Mouse (Mus musculus) G1E (cell line): Measurements from ENCODE around the gene Rarg. TPM values are rescaled to one million over a fixed set of nuclear protein-coding genes. Genes with fewer than 3 reads are reported as not detected.

Source experiments
- ATAC-seq: 2 replicates; pipeline ENCODE4 v1.8.0; 2016; ENCODE audit warnings: mild to moderate bottlenecking; ENCODE audit not compliant: insufficient number of reproducible peaks, poor library complexity, low FRiP score, severe bottlenecking; ENCODE audit errors: extremely low read depth
- DNase-seq: peaks from one replicate; pipeline ENCODE4 v3.0.0; 2012; ENCODE audit warnings: low spot score
- H3K27me3 ChIP-seq: 2 replicates; pipeline ENCODE4 v1.6.1; 2012; ENCODE audit warnings: mild to moderate bottlenecking, low read length, inconsistent platforms; ENCODE audit not compliant: insufficient read depth
- H3K36me3 ChIP-seq: replicated peaks from 2 replicates; pipeline ENCODE3; 2012; ENCODE audit warnings: mild to moderate bottlenecking, inconsistent platforms
- H3K4me1 ChIP-seq: 2 replicates; pipeline ENCODE4 v1.6.1; 2012; ENCODE audit warnings: low read depth, low read length, inconsistent platforms, mixed read lengths; ENCODE audit not compliant: insufficient read depth
- H3K4me3 ChIP-seq: 2 replicates; pipeline ENCODE4 v1.5.1; 2012; ENCODE audit warnings: low read depth, mild to moderate bottlenecking, inconsistent platforms, low read length, moderate library complexity, mixed read lengths
- H3K9me3 ChIP-seq: replicated peaks from 2 replicates; pipeline ENCODE4 v1.6.1; 2012; ENCODE audit warnings: inconsistent platforms
- CTCF ChIP-seq: IDR thresholded peaks from 2 replicates; pipeline ENCODE4 v1.5.1; 2012; ENCODE audit warnings: low read depth, low read length, inconsistent platforms, mixed read lengths
- GATA1 ChIP-seq: IDR thresholded peaks from 2 replicates; pipeline ENCODE4 v1.6.1; 2012; ENCODE audit warnings: borderline replicate concordance, low read length, inconsistent platforms, mixed read lengths
- GATA2 ChIP-seq: IDR thresholded peaks from 2 replicates; pipeline ENCODE4 v1.6.1; 2012; ENCODE audit warnings: low read depth, low read length, inconsistent platforms, borderline replicate concordance
- POLR2AphosphoS5 ChIP-seq: IDR thresholded peaks from 2 replicates; pipeline ENCODE4 v1.6.1; 2012; ENCODE audit warnings: low read depth, low read length, inconsistent platforms; ENCODE audit not compliant: insufficient replicate concordance
- TAL1 ChIP-seq: conservative IDR thresholded peaks from 2 replicates; pipeline ENCODE4 v1.6.1; 2012; ENCODE audit warnings: low read depth, low read length, inconsistent platforms, mixed read lengths
- polyA plus RNA-seq: library from polyadenylated mRNA; stranded (reverse); fragments of >175 nt; gene quantifications from 2 replicates; pipeline ENCODE4 v1.2.3, GENCODE M21; 2012
- total RNA-seq, 2 experiments: library from RNA; stranded (forward) in 1 of 2; stranded (reverse) in 1 of 2; fragments of 200-1000 nt in 1 of 2; fragments of >200 nt in 1 of 2; fragmentation: Nextera tagmentation in 1 of 2; gene quantifications; 2 replicates each; pipeline ENCODE4 v1.2.3; 2014 to 2017

Rarg gene
- total and polyA plus RNA-seq, 3 experiments: 1.9 to 3.4 (median 2.2) TPM

DNA sequence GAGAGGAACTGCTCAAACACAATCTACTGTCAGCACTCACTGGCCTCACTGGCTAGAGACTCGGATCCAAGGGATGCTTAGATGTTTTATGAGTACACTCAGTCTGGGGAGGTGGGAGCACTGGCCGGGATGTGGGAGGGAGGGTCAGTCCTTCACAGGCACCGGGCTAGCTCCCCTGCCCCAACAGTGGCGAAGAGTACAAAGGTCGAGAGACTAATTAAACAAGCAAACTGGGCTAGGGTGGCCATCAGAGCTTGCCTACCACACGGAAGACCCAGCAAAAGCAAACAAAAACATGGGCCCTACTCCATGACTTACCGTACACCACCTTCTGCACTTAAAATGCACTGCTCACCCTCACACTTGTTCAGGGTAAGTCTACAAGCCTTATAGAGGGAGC, 65.6 kb downstream of the Rarg start:
- Histone ChIP-seq H3K4me3 (no peak overlapping the region), H3K27me3 (peaks cover 19% of the 10 kb centered on the region), H3K36me3 (peaks cover 2% of the 10 kb centered on the region), H3K4me1 (peaks cover 47% of the 10 kb centered on the region), H3K9me3 (no peaks in the 10 kb centered on the region)
- no peak for TF ChIP-seq CTCF
- no peak for TF ChIP-seq TAL1
- no peak for TF ChIP-seq POLR2AphosphoS5
- no peak for TF ChIP-seq GATA2
- TF ChIP-seq GATA1: no peak
- DNase-seq (no peak), ATAC-seq (no peak)

DNA sequence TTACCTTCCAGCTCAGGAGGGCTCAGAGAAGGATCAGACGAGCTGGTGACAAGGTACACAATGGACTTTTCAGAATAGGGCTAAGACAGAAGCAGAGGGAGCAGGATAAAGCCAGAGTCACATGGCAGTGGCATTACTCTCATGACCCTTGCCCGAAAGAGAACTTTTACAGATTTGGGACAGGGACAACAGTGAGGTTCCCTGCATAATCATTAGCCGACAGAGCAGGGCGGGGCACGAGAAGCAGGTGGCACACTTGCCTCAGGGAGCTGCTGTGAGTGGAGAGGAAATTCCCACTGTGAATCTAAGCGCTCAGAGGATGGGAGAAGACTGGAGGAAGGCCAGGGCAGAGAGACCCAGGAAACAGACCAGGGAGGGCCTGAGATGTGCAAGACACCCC, 68.4 kb downstream of the Rarg start:
- H3K4me1 ChIP-seq: peaks cover 27% of the 10 kb centered on the region
- no peaks in the 10 kb centered on the region for H3K36me3 ChIP-seq
- no peak for TF ChIP-seq GATA2
- TF ChIP-seq GATA1: no peak
- TF ChIP-seq TAL1: no peak
- TF ChIP-seq POLR2AphosphoS5: no peak
- TF ChIP-seq CTCF: no peak
- ATAC-seq (no peak), DNase-seq (no peak)
- H3K9me3 ChIP-seq: no peaks in the 10 kb centered on the region
- no peak overlapping the region for H3K4me3 ChIP-seq
- peaks cover 19% of the 10 kb centered on the region for H3K27me3 ChIP-seq

DNA sequence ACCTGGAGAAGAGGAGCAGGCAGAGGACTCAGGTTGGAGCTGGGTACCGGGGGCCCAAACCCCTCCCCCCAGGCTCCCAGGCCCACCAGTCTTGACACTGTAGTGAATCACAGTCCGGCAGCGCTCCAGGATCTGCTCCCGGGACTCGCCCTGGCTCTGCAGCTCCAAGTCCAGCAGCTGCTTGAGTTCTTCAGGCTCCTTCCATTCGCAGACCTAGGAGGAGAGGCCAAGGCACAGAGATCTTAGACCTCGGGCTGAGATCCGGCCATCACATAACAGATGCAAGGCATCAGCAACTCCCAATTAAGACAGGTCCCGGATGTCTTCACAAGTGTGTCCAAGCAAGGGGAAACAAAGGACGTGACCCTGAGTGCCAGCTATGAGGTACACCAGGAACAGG, 69.2 kb downstream of the Rarg start:
- no peak for ATAC-seq
- H3K36me3 ChIP-seq: no peaks in the 10 kb centered on the region

DNA sequence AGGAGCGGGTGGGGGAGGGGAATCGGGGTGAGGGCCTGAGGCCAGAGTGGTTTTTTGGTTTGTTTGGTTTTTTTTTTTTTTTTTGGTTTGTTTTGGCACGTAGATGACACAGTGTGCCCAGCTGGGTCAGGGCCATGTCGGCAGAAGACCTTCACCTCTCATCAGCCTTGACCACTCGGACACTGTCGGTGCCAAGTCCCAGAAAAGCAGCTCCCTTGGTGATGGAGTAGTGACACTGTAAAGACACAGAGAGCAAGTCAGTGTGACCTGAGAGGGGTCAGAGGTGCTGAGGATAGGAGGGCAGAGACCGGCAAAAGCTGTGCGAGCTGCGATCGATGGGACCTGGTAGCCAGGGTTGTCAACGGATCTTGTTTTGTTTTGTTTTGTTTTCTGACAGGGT, 71.1 kb downstream of the Rarg start:
- no peaks in the 10 kb centered on the region for H3K9me3 ChIP-seq
- H3K36me3 ChIP-seq: no peaks in the 10 kb centered on the region
- H3K4me3 ChIP-seq: no peak overlapping the region
- H3K27me3 ChIP-seq: peaks cover 8% of the 10 kb centered on the region; the same call in 1 of the 2 replicates
- ATAC-seq: no peak
- DNase-seq: no peak
- TF ChIP-seq GATA1 (no peak), POLR2AphosphoS5 (no peak), CTCF (no peak), GATA2 (no peak), TAL1 (no peak)
- peaks cover 10% of the 10 kb centered on the region for H3K4me1 ChIP-seq

More for the DNA sequence above, 69.2 kb downstream of the Rarg start:
- H3K9me3 ChIP-seq: no peaks in the 10 kb centered on the region
- DNase-seq: no peak
- H3K4me1 ChIP-seq: peaks cover 25% of the 10 kb centered on the region
- no peak for TF ChIP-seq GATA1
- TF ChIP-seq CTCF: no peak
- TF ChIP-seq POLR2AphosphoS5: no peak
- H3K4me3 ChIP-seq: no peak overlapping the region
- H3K27me3 ChIP-seq: peaks cover 19% of the 10 kb centered on the region

Other genes starting within 250 kb of the Rarg start
Only the 20 nearest of the 21 such genes appear.
- not detected in 2 replicates for gene Krt18, start 229.3 kb downstream of the Rarg start, total RNA-seq (2014; fragmentation: Nextera tagmentation)
- not detected in 2 replicates for gene Krt18, start 229.3 kb downstream of the Rarg start, total RNA-seq (2017)
- 0.04 TPM in 1 of 2 replicates, not detected in the other for gene Krt18, start 229.3 kb downstream of the Rarg start, polyA plus RNA-seq
- gene Eif4b, start 183.7 kb downstream of the Rarg start, total RNA-seq (2014; fragmentation: Nextera tagmentation): 196 and 223 TPM in 2 replicates
- gene Eif4b, start 183.7 kb downstream of the Rarg start, total RNA-seq (2017): 409 and 435 TPM in 2 replicates
- 353 and 439 TPM in 2 replicates for gene Eif4b, start 183.7 kb downstream of the Rarg start, polyA plus RNA-seq
- 3.8 TPM in 1 of 2 replicates, not detected in the other for gene Tns2, start 157.1 kb downstream of the Rarg start, total RNA-seq (2014; fragmentation: Nextera tagmentation)
- gene Tns2, start 157.1 kb downstream of the Rarg start, total RNA-seq (2017): 0.41 and 2.3 TPM in 2 replicates
- gene Tns2, start 157.1 kb downstream of the Rarg start, polyA plus RNA-seq: 0.55 and 0.63 TPM in 2 replicates
- 5.3 and 7.1 TPM in 2 replicates for gene Spryd3, start 121.3 kb downstream of the Rarg start, total RNA-seq (2014; fragmentation: Nextera tagmentation)
- 12.1 and 12.3 TPM in 2 replicates for gene Spryd3, start 121.3 kb downstream of the Rarg start, total RNA-seq (2017)
- 12.7 and 14.9 TPM in 2 replicates for gene Spryd3, start 121.3 kb downstream of the Rarg start, polyA plus RNA-seq
- 0.68 TPM in 1 of 2 replicates, not detected in the other for gene Igfbp6, start 113.2 kb downstream of the Rarg start, total RNA-seq (2014; fragmentation: Nextera tagmentation)
- 1.3 and 1.9 TPM in 2 replicates for gene Igfbp6, start 113.2 kb downstream of the Rarg start, total RNA-seq (2017)
- 0.21 and 0.30 TPM in 2 replicates for gene Igfbp6, start 113.2 kb downstream of the Rarg start, polyA plus RNA-seq
- gene Soat2, start 107.0 kb downstream of the Rarg start, total RNA-seq (2014; fragmentation: Nextera tagmentation): 7.4 and 8.1 TPM in 2 replicates
- 3.1 and 3.3 TPM in 2 replicates for gene Soat2, start 107.0 kb downstream of the Rarg start, total RNA-seq (2017)
- 0.64 and 1.1 TPM in 2 replicates for gene Soat2, start 107.0 kb downstream of the Rarg start, polyA plus RNA-seq
- 42.5 and 64.5 TPM in 2 replicates for gene Zfp740, start 54.3 kb downstream of the Rarg start, total RNA-seq (2014; fragmentation: Nextera tagmentation)
- 34.8 and 35.3 TPM in 2 replicates for gene Zfp740, start 54.3 kb downstream of the Rarg start, total RNA-seq (2017)
- gene Zfp740, start 54.3 kb downstream of the Rarg start, polyA plus RNA-seq: 12.9 and 18.2 TPM in 2 replicates
- gene Csad, start 52.8 kb downstream of the Rarg start, total RNA-seq (2014; fragmentation: Nextera tagmentation): 2.1 and 11.9 TPM in 2 replicates
- gene Csad, start 52.8 kb downstream of the Rarg start, total RNA-seq (2017): 4.2 and 4.9 TPM in 2 replicates
- 3.1 and 4.2 TPM in 2 replicates for gene Csad, start 52.8 kb downstream of the Rarg start, polyA plus RNA-seq
- gene Itgb7, start 25.6 kb downstream of the Rarg start, total RNA-seq (2014; fragmentation: Nextera tagmentation): 23.7 and 26.6 TPM in 2 replicates
- 80.9 and 83.5 TPM in 2 replicates for gene Itgb7, start 25.6 kb downstream of the Rarg start, total RNA-seq (2017)
- 22.1 and 27.2 TPM in 2 replicates for gene Itgb7, start 25.6 kb downstream of the Rarg start, polyA plus RNA-seq
- gene Gm9918, start 13.0 kb upstream of the Rarg start, total RNA-seq (2014; fragmentation: Nextera tagmentation): not detected in 2 replicates
- 0.12 and 0.44 TPM in 2 replicates for gene Gm9918, start 13.0 kb upstream of the Rarg start, total RNA-seq (2017)
- gene Gm9918, start 13.0 kb upstream of the Rarg start, polyA plus RNA-seq: not detected in 2 replicates
- 24.5 and 25.8 TPM in 2 replicates for gene Mfsd5, start 21.9 kb upstream of the Rarg start, total RNA-seq (2014; fragmentation: Nextera tagmentation)
- 31.1 and 37.2 TPM in 2 replicates for gene Mfsd5, start 21.9 kb upstream of the Rarg start, total RNA-seq (2017)
- gene Mfsd5, start 21.9 kb upstream of the Rarg start, polyA plus RNA-seq: 66.2 and 75.3 TPM in 2 replicates
- 91.0 and 145 TPM in 2 replicates for gene Espl1, start 38.7 kb upstream of the Rarg start, total RNA-seq (2014; fragmentation: Nextera tagmentation)
- 15.8 and 23.8 TPM in 2 replicates for gene Espl1, start 38.7 kb upstream of the Rarg start, total RNA-seq (2017)
- 33.1 and 35.5 TPM in 2 replicates for gene Espl1, start 38.7 kb upstream of the Rarg start, polyA plus RNA-seq
- 113 and 119 TPM in 2 replicates for gene Pfdn5, start 68.6 kb upstream of the Rarg start, total RNA-seq (2014; fragmentation: Nextera tagmentation)
- 271 and 276 TPM in 2 replicates for gene Pfdn5, start 68.6 kb upstream of the Rarg start, total RNA-seq (2017)
- 13.6 and 23.0 TPM in 2 replicates for gene Pfdn5, start 68.6 kb upstream of the Rarg start, polyA plus RNA-seq
- 37.5 and 45.9 TPM in 2 replicates for gene Myg1, start 74.2 kb upstream of the Rarg start, total RNA-seq (2014; fragmentation: Nextera tagmentation)
- gene Myg1, start 74.2 kb upstream of the Rarg start, total RNA-seq (2017): 30.1 and 35.2 TPM in 2 replicates
- gene Myg1, start 74.2 kb upstream of the Rarg start, polyA plus RNA-seq: 72.6 and 87.5 TPM in 2 replicates
- 187 and 217 TPM in 2 replicates for gene Aaas, start 93.3 kb upstream of the Rarg start, total RNA-seq (2014; fragmentation: Nextera tagmentation)
- 110 and 126 TPM in 2 replicates for gene Aaas, start 93.3 kb upstream of the Rarg start, total RNA-seq (2017)
- 199 and 288 TPM in 2 replicates for gene Aaas, start 93.3 kb upstream of the Rarg start, polyA plus RNA-seq
- not detected in 2 replicates for gene Sp7, start 109.7 kb upstream of the Rarg start, total RNA-seq (2014; fragmentation: Nextera tagmentation)
- gene Sp7, start 109.7 kb upstream of the Rarg start, total RNA-seq (2017): 0.06 and 0.16 TPM in 2 replicates
- gene Sp7, start 109.7 kb upstream of the Rarg start, polyA plus RNA-seq: not detected in 2 replicates
- gene Sp1, start 148.6 kb upstream of the Rarg start, total RNA-seq (2014; fragmentation: Nextera tagmentation): 92.4 and 93.8 TPM in 2 replicates
- 42.3 and 50.5 TPM in 2 replicates for gene Sp1, start 148.6 kb upstream of the Rarg start, total RNA-seq (2017)
- gene Sp1, start 148.6 kb upstream of the Rarg start, polyA plus RNA-seq: 16.4 and 35.8 TPM in 2 replicates
- not detected in 2 replicates for gene Amhr2, start 187.8 kb upstream of the Rarg start, total RNA-seq (2014; fragmentation: Nextera tagmentation)
- not detected in 2 replicates for gene Amhr2, start 187.8 kb upstream of the Rarg start, total RNA-seq (2017)
- gene Amhr2, start 187.8 kb upstream of the Rarg start, polyA plus RNA-seq: not detected in 2 replicates
- gene Prr13, start 201.5 kb upstream of the Rarg start, total RNA-seq (2014; fragmentation: Nextera tagmentation): 78.6 and 94.0 TPM in 2 replicates
- 84.1 and 86.0 TPM in 2 replicates for gene Prr13, start 201.5 kb upstream of the Rarg start, total RNA-seq (2017)
- 122 and 254 TPM in 2 replicates for gene Prr13, start 201.5 kb upstream of the Rarg start, polyA plus RNA-seq
- gene Pcbp2, start 213.0 kb upstream of the Rarg start, total RNA-seq (2014; fragmentation: Nextera tagmentation): 1,640 and 1,748 TPM in 2 replicates
- gene Pcbp2, start 213.0 kb upstream of the Rarg start, total RNA-seq (2017): 202 and 214 TPM in 2 replicates
- gene Pcbp2, start 213.0 kb upstream of the Rarg start, polyA plus RNA-seq: 660 and 876 TPM in 2 replicates